Mouse (Mus musculus) small intestine, adult 2 months (tissue): Measurements from ENCODE around the gene Itm2c. TPM values are rescaled to one million over a fixed set of nuclear protein-coding genes. Genes with fewer than 3 reads are reported as not detected.

ENCODE experiments used
- H3K27ac ChIP-seq: fragments of 200-500 bp; 2 replicates; pipeline ENCODE4 v1.5.1; 2012; ENCODE audit warnings: low read depth, low read length, control low read depth, inconsistent platforms; ENCODE audit not compliant: insufficient read depth
- H3K27me3 ChIP-seq: fragments of 200-500 bp; 2 replicates; pipeline ENCODE4 v1.6.1; 2012; ENCODE audit warnings: mild to moderate bottlenecking, moderate library complexity, low read length, inconsistent platforms; ENCODE audit not compliant: control insufficient read depth, insufficient read depth
- H3K36me3 ChIP-seq: fragments of 200-500 bp; 2 replicates; pipeline ENCODE4 v1.6.1; 2012; ENCODE audit warnings: mild to moderate bottlenecking, low read length, control low read depth, inconsistent platforms; ENCODE audit not compliant: control insufficient read depth, insufficient read depth
- H3K4me1 ChIP-seq: fragments of 200-500 bp; 2 replicates; pipeline ENCODE4 v1.6.1; 2012; ENCODE audit warnings: low read length, inconsistent platforms, mixed read lengths; ENCODE audit not compliant: control insufficient read depth, insufficient read depth, insufficient read length
- H3K4me3 ChIP-seq: fragments of 200-500 bp; 2 replicates; pipeline ENCODE4 v1.5.1; 2012; ENCODE audit warnings: low read depth, mild to moderate bottlenecking, control low read depth, inconsistent platforms, low read length, moderate library complexity
- CTCF ChIP-seq: fragments of 200-500 bp; IDR thresholded peaks from 2 replicates; pipeline ENCODE4 v1.5.1; 2012; ENCODE audit warnings: low read depth, mild to moderate bottlenecking, control low read depth, inconsistent platforms, low read length, moderate library complexity, mixed read lengths; ENCODE audit not compliant: insufficient replicate concordance, insufficient read length; ENCODE audit errors: extremely low read depth
- POLR2A ChIP-seq: fragments of 200-500 bp; IDR thresholded peaks from 2 replicates; pipeline ENCODE4 v1.6.1; 2012; ENCODE audit warnings: low read depth, mild to moderate bottlenecking, control low read depth, inconsistent platforms, low read length, moderate library complexity
- whole genome bisulfite sequencing: fragments of 180-500 bp; shearing (Covaris S2); methylation state at CpG from one replicate; pipeline ENCODE4 v1.1.7; 2018; 5-methylcytosine and 5-hydroxymethylcytosine counted together
- polyA plus RNA-seq: library from polyadenylated mRNA; depleted of rRNA; stranded (reverse); fragments of >200 nt; gene quantifications from 2 replicates; pipeline ENCODE4 v1.2.3, GENCODE M21; 2012

The Itm2c gene
- polyA plus RNA-seq, 1 experiment = 95.0 TPM

- WGBS = 88% methylated on average over 7 of the region's 7 CpGs
- Histone ChIP-seq H3K4me1 (no peaks in the 10 kb centered on the region), H3K27me3 (no peaks in the 10 kb centered on the region), H3K27ac (no peak overlapping the region), H3K36me3 (peaks cover 2% of the 10 kb centered on the region; the same call in 1 of the 2 replicates), H3K4me3 (no peak overlapping the region)
- TF ChIP-seq CTCF (no peak), POLR2A (no peak)
Measured at GRCm38 (mm10) chr1:85913078-85913755, 19.1 kb downstream of the Itm2c start.

DNA sequence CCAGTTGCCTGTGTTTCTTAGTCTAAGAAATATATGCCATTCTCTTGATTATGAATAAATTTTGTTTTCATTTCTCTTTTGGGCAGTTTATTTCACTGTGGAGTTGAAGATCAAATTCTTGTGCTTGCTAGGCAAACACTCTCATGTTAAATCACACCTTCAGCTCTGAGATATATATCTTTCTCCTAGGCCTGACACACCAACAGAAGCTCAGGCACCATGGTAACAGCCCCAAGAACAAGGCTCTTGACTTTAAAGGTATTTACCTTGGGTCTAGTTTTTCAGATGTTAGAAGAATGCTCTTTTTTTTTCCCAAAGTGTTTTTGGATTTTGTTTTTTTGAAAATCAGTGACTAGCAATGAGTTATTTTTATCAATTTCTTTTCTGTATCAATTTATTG lies 21.8 kb downstream of the Itm2c start:
- no peaks in the 10 kb centered on the region for H3K4me1 ChIP-seq
- H3K27ac ChIP-seq = no peak overlapping the region
- no peaks in the 10 kb centered on the region for H3K27me3 ChIP-seq
- TF ChIP-seq CTCF (no peak), POLR2A (no peak)
- no peak overlapping the region for H3K4me3 ChIP-seq
- H3K36me3 ChIP-seq = no peaks in the 10 kb centered on the region

DNA sequence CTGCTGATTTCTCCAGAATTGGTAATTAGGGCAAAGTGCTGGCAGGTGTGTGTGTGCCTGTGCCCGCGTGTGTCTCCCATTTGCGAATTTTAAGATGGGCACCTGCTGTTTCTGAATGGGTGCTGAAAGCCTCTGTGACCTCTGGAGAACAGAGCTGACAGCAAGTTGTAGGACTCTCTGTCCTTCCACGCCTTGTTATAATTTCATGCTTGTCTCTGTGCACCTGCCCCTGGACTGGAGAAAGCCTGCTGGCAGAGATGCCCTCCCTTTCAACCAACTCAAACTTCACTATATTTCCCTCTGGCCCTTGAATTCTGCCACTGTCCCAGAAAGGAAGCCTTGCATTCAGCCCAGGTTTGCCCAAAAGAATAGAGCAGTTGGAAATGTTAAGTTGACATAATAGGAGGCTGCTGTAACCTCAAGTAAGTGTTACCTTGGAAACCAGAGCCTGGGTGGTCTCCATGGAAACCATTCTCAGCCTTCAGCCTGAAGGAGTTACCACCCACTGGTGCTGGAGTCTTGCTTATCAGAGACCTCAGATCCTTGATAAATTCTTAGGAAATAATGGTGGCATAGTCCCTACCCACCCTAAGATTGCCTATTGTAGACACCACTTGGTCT lies 22.9 kb downstream of the Itm2c start:
- TF ChIP-seq CTCF = no peak
- TF ChIP-seq POLR2A = no peak
- no peaks in the 10 kb centered on the region for H3K27me3 ChIP-seq
- H3K36me3 ChIP-seq = no peaks in the 10 kb centered on the region
- H3K27ac ChIP-seq = no peak overlapping the region
- H3K4me1 ChIP-seq = no peaks in the 10 kb centered on the region
- no peak overlapping the region for H3K4me3 ChIP-seq
- WGBS = 53% methylated on average over 4 of the region's 4 CpGs

DNA sequence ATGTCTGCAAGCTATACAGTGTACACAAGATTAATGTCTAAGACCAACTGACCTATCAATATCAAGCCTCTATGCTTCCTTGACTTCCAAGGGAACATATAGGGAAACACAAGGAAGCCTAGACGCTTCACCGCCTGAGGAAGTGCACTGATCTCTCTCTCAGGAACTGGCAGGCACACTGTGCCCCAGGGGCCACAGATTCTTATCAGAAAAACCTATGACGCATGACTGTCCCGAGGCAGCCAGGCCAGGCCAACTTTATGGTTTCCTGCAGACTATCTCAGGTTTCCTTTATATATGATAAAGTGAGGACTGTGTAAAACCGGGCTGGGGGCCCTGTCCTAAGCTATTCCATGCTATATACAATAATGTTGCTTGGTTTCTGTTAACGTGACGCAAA lies 25.5 kb downstream of the Itm2c start:
- no peaks in the 10 kb centered on the region for H3K27me3 ChIP-seq
- no peaks in the 10 kb centered on the region for H3K4me1 ChIP-seq
- H3K4me3 ChIP-seq = no peak overlapping the region
- 50% methylated on average over 7 of the region's 7 CpGs for WGBS
- TF ChIP-seq POLR2A (no peak), CTCF (no peak)
- no peak overlapping the region for H3K27ac ChIP-seq
- no peaks in the 10 kb centered on the region for H3K36me3 ChIP-seq

DNA sequence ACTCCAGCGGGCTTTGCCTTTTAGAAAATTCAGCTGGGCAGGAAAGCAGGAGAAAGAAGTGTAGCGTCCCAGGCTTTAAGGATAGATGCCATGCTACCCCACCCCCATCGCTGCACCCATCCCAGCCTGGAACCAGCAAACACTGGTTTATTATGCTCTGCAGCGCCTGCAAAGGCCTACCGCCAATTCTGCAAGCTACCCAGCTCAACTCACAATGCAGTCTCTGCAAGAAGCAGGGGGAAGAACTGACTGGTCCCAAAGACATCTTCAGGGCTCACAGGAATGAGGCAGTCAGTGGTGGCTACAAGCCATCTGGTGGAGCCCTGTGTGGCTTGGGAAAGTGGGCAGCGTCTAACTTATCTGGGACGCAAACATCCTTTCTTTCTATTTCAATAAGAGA lies 27.6 kb downstream of the Itm2c start:
- no peak overlapping the region for H3K4me3 ChIP-seq
- WGBS = 84% methylated on average over 7 of the region's 7 CpGs
- H3K4me1 ChIP-seq = no peaks in the 10 kb centered on the region
- H3K36me3 ChIP-seq = no peaks in the 10 kb centered on the region
- TF ChIP-seq CTCF = no peak
- TF ChIP-seq POLR2A = no peak
- no peak overlapping the region for H3K27ac ChIP-seq
- H3K27me3 ChIP-seq = no peaks in the 10 kb centered on the region

DNA sequence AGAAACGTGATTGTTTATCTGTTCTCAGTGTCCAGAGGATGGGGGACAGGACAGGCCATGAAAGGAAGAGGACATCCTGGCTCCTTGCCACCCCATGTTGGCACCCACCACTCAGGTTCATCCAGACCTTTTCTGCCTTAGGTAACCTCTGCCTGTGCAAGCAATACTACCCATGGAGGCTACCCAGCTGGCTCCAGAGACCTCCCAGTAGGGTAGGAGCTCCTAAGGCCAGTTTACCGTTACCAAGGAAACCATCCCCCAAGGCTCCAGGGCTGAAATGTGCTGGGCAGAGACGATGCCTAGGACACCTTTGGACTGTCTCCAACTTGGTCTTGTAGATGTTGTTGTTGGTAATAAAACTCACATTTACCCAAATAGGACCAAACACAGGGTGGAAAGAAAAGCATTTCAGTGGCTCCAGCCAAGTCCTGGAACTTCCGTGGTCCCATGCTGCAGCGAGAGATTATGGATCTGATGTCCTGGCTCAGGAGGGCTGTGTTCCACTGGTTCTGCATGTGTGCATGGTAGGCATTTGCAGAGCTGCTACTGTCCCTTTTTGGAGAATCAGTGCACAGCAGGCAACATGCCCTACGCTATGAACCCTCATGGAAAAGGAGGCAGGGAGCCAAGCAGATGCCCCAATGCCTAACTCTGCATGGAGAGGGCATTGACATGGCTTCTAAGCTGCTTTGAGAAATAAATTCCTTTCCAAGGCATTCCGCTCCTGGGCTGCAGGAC lies 28.2 kb downstream of the Itm2c start:
- H3K27me3 ChIP-seq = no peaks in the 10 kb centered on the region
- TF ChIP-seq POLR2A (no peak), CTCF (no peak)
- H3K36me3 ChIP-seq = no peaks in the 10 kb centered on the region
- H3K27ac ChIP-seq = no peak overlapping the region
- H3K4me1 ChIP-seq = no peaks in the 10 kb centered on the region
- WGBS = 77% methylated on average over 7 of the region's 7 CpGs
- no peak overlapping the region for H3K4me3 ChIP-seq

DNA sequence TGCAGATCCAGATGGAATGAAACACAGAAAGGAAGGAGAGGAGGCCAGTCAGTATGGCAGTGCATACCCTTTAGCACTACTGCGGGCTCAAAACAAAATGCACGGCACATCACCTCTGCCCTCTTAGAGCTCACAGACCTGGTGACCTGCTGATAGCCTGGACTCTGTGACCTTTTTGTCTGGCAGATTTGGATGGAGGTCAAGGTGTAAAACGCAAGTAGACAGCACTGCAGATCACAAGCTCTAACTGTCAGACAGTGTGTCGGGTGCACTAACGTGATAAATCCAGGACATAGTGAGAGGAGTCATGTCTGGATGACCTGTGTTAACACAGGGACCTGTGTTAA lies 28.8 kb downstream of the Itm2c start:
- no peak for TF ChIP-seq CTCF
- TF ChIP-seq POLR2A = no peak
- Histone ChIP-seq H3K4me3 (no peak overlapping the region), H3K36me3 (no peaks in the 10 kb centered on the region), H3K27me3 (no peaks in the 10 kb centered on the region), H3K4me1 (no peaks in the 10 kb centered on the region), H3K27ac (no peak overlapping the region)
- 66% methylated on average over 5 of the region's 5 CpGs for WGBS
